Mouse (Mus musculus) NIH3T3 (cell line): ENCODE measurements around the gene Ino80d.
A peak's percentile ranks its signal among the peaks of the same experiment; 100 is the strongest.
"Not testable (repeated sequence)": the region's sequence is repeated elsewhere in the genome, so short reads cannot be mapped to it uniquely, and the experiment has no call there.

Source experiments
- DNase-seq: peaks from one replicate; pipeline ENCODE4 v3.0.0-alpha.2; 2012; ENCODE audit warnings: low read depth

Ino80d gene

GRCm38 (mm10) chr1:63114136-63114781 is at the start of gene Ino80d:
Gene Ino80d (minus strand): TSS chr1:63114667.
- DNase-seq: peak; percentile 91

- DNase-seq: no peak
Measured at GRCm38 (mm10) chr1:63140231-63140630, 25.8 kb upstream of the Ino80d start.

GRCm38 (mm10) chr1:63138586-63138985 is 24.1 kb upstream of the Ino80d start:
- not testable (repeated sequence) for DNase-seq

- no peak for DNase-seq
Measured at GRCm38 (mm10) chr1:63137971-63138370, 23.5 kb upstream of the Ino80d start.

- no peak for DNase-seq
Measured at GRCm38 (mm10) chr1:63134530-63134929, 20.1 kb upstream of the Ino80d start.

- DNase-seq: no peak
Measured at GRCm38 (mm10) chr1:63131766-63132165, 17.3 kb upstream of the Ino80d start.

- no peak for DNase-seq
Measured at GRCm38 (mm10) chr1:63130883-63131282, 16.4 kb upstream of the Ino80d start.

GRCm38 (mm10) chr1:63129857-63130690 is 15.6 kb upstream of the Ino80d start:
- DNase-seq: no peak

GRCm38 (mm10) chr1:63129273-63129672 is 14.8 kb upstream of the Ino80d start:
- no peak for DNase-seq

GRCm38 (mm10) chr1:63126206-63126605 is 11.7 kb upstream of the Ino80d start:
- DNase-seq: no peak

GRCm38 (mm10) chr1:63123823-63124450 is 9.5 kb upstream of the Ino80d start:
- DNase-seq: no peak

GRCm38 (mm10) chr1:63122005-63122404 is 7.5 kb upstream of the Ino80d start:
- no peak for DNase-seq

- no peak for DNase-seq
Measured at GRCm38 (mm10) chr1:63120382-63120781, 5.9 kb upstream of the Ino80d start.

- DNase-seq: no peak
Measured at GRCm38 (mm10) chr1:63119675-63120074, 5.2 kb upstream of the Ino80d start.

GRCm38 (mm10) chr1:63115540-63115939 is 1.1 kb upstream of the Ino80d start:
- DNase-seq: peak; percentile 31

GRCm38 (mm10) chr1:63115096-63115495 is 629 bp upstream of the Ino80d start:
- no peak for DNase-seq

- peak; percentile 65 for DNase-seq
Measured at GRCm38 (mm10) chr1:63113274-63114135, 962 bp downstream of the Ino80d start.

- DNase-seq: peak; percentile 61
Measured at GRCm38 (mm10) chr1:63112865-63113261, 1.6 kb downstream of the Ino80d start.

- DNase-seq: no peak
Measured at GRCm38 (mm10) chr1:63112151-63112864, 2.2 kb downstream of the Ino80d start.

- peak; percentile 64 for DNase-seq
Measured at GRCm38 (mm10) chr1:63110536-63111285, 3.8 kb downstream of the Ino80d start.
